Mouse (Mus musculus): ENCODE data around the gene Rassf10. TPM values are rescaled to one million over a fixed set of nuclear protein-coding genes. Genes with fewer than 3 reads are reported as not detected.

Rassf10 gene
- polyA plus RNA-seq, 1 experiment from 2014 or later = 25.3 TPM

DNA sequence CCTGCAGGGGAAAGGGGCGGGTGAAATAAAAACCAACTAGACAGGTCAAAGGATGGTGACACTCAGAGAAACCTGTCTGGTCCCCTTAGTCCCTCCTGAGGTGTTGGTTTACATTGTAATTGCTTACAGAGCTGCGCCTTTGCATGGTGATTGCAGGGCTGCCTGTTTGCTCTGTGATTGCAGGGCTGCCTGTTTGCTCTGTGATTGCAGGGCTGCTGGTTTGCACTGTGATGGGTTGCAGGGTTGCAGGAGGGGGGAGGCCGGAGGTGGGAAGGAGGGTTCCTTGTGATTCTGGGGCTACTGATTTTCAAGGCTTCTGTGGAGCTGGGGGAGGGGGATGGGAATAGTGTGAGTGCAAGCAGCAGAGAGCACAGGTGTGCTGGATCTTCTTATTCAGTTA lies 13.0 kb downstream of the Rassf10 start:
- Histone ChIP-seq H3K4me2 (peak overlapping the region; percentile 20; the same call in 1 of the 2 replicates), H3K4me1 (0 out of 2 replicates have a peak, but pooled peaks cover 14% of the 10 kb centered on the region), H3K9me3 (no peaks in the 10 kb centered on the region), H3K9ac (no peak overlapping the region), H3K27ac (peak overlapping the region; percentile 60), H3K36me3 (no peaks in the 10 kb centered on the region), H3K27me3 (no peaks in the 10 kb centered on the region), H3K4me3 (no peak overlapping the region)
- ATAC-seq (ENCODE audit: borderline replicate concordance, extremely low read depth, low FRiP score, low TSS enrichment) = no peak
- WGBS = 26% methylated on average over 3 of the region's 3 CpGs

DNA sequence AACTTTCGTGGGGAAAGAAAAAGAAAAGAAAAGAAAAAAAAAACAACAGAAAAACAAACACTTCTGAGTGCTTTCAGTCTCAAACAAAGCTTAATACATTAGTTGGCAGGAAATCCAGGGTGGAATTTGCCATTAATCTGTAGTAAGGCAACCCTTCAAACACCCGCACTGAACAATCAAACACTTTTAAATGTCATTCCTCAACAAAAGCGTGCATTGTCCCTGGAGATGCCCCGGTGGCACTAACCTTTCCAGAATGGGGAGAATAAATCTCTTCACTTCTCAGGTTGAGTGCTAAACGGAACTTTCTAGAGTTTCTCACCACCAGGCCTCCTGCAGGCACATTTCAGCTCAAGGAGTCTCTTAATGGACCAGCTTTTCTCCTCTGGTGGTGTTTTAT lies 29.6 kb downstream of the Rassf10 start:
- Histone ChIP-seq H3K4me1 (peaks cover 18% of the 10 kb centered on the region), H3K4me3 (no peak overlapping the region), H3K27me3 (no peaks in the 10 kb centered on the region), H3K36me3 (no peaks in the 10 kb centered on the region), H3K9ac (no peak overlapping the region), H3K4me2 (no peak overlapping the region), H3K9me3 (no peaks in the 10 kb centered on the region), H3K27ac (peak overlapping the region; percentile 80)
- WGBS = 24% methylated on average over 5 of the region's 5 CpGs
- ATAC-seq (ENCODE audit: borderline replicate concordance, extremely low read depth, low FRiP score, low TSS enrichment) = no peak

DNA sequence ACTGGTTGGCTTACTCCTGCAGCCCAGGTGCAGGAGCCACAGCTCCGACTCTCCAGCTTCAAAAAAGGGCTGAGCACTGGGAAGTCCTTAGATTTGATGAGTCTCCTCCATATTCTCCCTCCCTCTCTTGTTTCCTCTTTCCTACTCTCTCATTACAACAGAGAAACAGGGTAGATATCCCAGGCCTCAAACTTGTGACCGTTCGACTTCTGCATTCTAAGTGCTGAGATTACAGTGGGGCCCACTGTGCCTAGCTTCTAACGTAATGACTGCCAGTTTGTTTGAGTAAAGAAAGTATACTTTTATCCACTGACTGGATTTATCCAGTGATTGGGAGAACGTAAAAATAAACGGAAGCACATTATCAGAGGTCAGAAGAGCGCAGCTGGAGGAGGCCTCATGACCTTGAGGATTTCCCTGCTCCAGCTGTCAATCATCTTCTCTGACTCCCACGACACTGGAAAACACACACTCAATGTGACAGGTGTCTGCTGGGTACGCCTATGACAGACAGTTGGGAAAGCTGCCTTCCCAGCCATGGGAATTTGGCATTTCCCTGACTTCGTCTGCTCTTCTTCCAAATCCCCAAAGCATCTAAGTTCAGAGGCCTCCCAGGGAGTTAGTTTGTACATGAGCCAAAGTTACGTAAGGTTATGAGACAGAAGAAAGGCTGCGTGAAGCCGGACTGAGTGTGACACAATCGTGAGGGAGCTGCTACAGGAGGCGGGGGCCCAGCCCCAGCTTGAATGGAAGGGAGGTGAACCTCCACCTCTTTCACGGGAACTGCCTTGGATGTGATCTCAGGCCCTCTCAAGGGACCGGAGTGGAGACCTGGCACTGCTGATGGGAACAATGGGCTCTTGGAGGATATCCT lies 31.2 kb downstream of the Rassf10 start:
- peak overlapping the region; percentile 58 for H3K27ac ChIP-seq
- H3K4me2 ChIP-seq = no peak overlapping the region
- H3K27me3 ChIP-seq = no peaks in the 10 kb centered on the region
- no peaks in the 10 kb centered on the region for H3K36me3 ChIP-seq
- H3K4me3 ChIP-seq = no peak overlapping the region
- H3K9ac ChIP-seq = no peak overlapping the region
- 27% methylated on average over 17 of the region's 17 CpGs for WGBS
- peaks cover 18% of the 10 kb centered on the region for H3K4me1 ChIP-seq
- ATAC-seq (ENCODE audit: borderline replicate concordance, extremely low read depth, low FRiP score, low TSS enrichment) = peak; percentile 66
- H3K9me3 ChIP-seq = no peaks in the 10 kb centered on the region

DNA sequence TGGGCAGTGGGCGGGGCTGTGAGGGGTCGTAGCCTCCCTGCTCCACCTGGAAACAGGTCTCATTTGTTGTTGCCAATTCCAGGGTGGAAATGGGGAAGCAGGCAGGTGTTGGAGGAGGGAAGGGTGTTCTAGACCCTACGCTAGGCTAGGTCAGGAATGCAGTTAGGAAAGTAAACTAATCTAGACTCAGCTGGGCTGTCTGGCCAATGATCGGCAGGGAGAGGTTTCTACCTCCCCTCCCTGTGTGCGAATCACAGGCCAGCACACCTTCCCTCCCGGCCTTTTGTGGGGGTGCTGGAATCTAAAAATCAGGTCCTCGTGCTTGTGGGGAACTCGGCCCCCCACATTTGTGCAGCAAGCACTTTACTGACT lies 31.8 kb downstream of the Rassf10 start:
- WGBS = 29% methylated on average over 8 of the region's 8 CpGs
- peak; percentile 48; the same call in 1 of the 2 replicates for ATAC-seq (ENCODE audit: borderline replicate concordance, extremely low read depth, low FRiP score, low TSS enrichment)
- no peak overlapping the region for H3K9ac ChIP-seq
- H3K4me1 ChIP-seq = peaks cover 18% of the 10 kb centered on the region
- H3K4me2 ChIP-seq = no peak overlapping the region
- H3K4me3 ChIP-seq = no peak overlapping the region
- H3K27me3 ChIP-seq = no peaks in the 10 kb centered on the region
- H3K36me3 ChIP-seq = no peaks in the 10 kb centered on the region
- no peaks in the 10 kb centered on the region for H3K9me3 ChIP-seq
- H3K27ac ChIP-seq = peak overlapping the region; percentile 58

DNA sequence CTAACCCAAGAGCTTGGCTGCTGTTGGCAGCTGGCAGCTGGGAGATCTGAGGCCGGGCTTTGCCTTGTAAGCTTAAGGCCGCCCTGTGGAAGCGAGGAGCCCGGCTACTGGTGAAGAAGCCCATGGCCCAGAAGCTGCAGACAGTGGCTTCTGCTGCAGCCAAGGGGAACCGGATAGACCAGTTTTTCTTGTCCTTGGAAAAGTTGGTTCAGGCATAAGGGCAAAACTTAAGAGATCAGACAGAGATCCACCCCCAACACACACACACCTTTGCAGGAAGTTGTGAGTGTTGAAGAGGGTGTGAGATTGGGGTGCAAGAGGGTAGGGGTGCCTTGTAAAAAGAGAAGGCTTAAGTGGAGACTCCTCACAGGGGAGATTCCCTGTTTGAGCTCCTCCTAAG lies 39.2 kb downstream of the Rassf10 start:
- 43% methylated on average over 5 of the region's 5 CpGs for WGBS
- ATAC-seq (ENCODE audit: borderline replicate concordance, extremely low read depth, low FRiP score, low TSS enrichment) = no peak
- H3K4me1 ChIP-seq = peaks cover 14% of the 10 kb centered on the region; the same call in 1 of the 2 replicates
- no peak overlapping the region for H3K4me3 ChIP-seq
- no peak overlapping the region; the same call in 1 of the 2 replicates for H3K4me2 ChIP-seq
- no peaks in the 10 kb centered on the region for H3K9me3 ChIP-seq
- peak overlapping the region; percentile 48 for H3K27ac ChIP-seq
- H3K36me3 ChIP-seq = no peaks in the 10 kb centered on the region
- no peaks in the 10 kb centered on the region for H3K27me3 ChIP-seq
- H3K9ac ChIP-seq = no peak overlapping the region

DNA sequence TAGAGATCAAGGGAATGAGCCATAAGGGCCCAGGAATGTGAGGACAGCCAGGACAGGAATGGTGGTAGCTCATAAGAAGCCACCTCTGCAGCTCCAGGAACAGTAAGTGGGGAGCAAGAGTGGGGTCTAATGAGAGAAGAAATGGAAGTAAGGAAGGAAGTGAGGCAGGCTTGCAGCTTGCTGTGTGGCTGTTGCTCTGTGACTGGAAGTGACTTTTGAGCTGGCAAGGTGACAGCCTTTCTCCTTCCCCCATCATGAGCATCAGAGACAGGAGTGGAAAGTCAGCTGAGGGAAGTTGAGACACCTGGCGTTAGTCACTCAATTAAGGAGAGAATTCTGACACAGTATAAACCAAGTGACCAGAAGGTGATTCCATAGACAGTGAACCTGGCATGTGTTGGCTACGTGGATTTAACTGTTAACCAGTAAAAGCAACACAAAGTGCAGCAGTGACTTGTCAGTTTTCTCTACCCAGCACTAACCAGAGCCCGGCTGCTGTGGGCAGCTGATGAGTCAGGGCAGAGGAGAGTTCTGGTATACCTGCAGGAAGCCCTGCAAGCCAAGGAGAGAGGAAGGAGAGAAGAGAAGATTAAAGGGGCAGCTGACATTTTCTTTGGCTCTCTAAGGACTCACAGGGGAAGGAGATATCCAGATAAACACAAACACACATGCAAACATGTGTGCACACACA lies 49.9 kb downstream of the Rassf10 start:
- no peak overlapping the region for H3K9ac ChIP-seq

DNA sequence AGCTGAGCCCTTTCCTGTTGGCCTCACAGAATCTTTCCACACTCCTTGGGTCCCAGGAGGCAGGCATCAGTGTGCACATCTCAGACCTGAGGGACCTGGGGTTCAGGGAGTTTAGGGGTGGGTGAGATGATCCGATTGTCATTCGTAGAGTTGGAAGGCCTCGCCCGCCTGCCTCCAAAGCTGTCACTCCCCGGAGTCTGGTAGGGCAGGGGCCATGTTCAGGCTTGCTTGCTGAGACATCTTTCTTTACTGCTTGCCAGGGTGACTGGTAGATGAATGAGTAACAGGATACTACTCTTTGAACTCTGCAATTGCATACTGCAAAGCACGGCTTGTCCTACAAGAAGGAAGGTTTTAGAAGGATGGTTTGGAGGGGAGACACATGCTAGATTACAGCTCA lies 52.0 kb downstream of the Rassf10 start:
- 82% methylated on average over 6 of the region's 6 CpGs for WGBS
- H3K36me3 ChIP-seq = no peaks in the 10 kb centered on the region
- no peaks in the 10 kb centered on the region for H3K4me1 ChIP-seq
- H3K27ac ChIP-seq = no peak overlapping the region
- no peaks in the 10 kb centered on the region for H3K9me3 ChIP-seq
- H3K27me3 ChIP-seq = no peaks in the 10 kb centered on the region
- H3K4me3 ChIP-seq = no peak overlapping the region
- H3K4me2 ChIP-seq = no peak overlapping the region
- H3K9ac ChIP-seq = no peak overlapping the region
- no peak for ATAC-seq (ENCODE audit: borderline replicate concordance, extremely low read depth, low FRiP score, low TSS enrichment)

More for the DNA sequence above, 49.9 kb downstream of the Rassf10 start:
- no peaks in the 10 kb centered on the region for H3K36me3 ChIP-seq
- H3K4me1 ChIP-seq = no peaks in the 10 kb centered on the region
- 77% methylated on average over 3 of the region's 3 CpGs for WGBS
- H3K27me3 ChIP-seq = no peaks in the 10 kb centered on the region
- no peak overlapping the region for H3K27ac ChIP-seq
- no peak overlapping the region for H3K4me3 ChIP-seq
- no peaks in the 10 kb centered on the region for H3K9me3 ChIP-seq
- no peak overlapping the region for H3K4me2 ChIP-seq
- no peak for ATAC-seq (ENCODE audit: borderline replicate concordance, extremely low read depth, low FRiP score, low TSS enrichment)
